Mouse (Mus musculus): Measurements from ENCODE around the gene Bcl2l14.

Bcl2l14 gene

DNA sequence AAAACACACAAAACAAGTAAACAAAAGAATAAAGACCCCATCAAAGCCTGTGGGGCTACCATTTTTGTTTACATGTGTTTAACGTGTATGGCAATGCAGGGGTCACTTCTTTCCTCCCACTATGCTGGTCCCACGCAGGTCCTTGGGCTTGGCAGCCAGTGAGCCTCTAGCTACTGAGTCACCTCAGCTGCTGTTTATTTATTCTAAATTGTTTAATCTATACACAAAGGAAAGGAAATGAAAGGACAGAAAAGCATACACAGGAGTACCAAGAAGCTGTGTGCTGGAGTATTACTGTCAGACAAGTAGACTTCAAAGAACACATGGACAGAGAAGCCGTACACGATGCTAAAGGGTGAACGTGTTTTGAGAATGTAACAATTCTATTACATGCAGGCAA, 47.8 kb downstream of the Bcl2l14 start:
- DNase-seq (ENCODE audit: low spot score): no peak

DNA sequence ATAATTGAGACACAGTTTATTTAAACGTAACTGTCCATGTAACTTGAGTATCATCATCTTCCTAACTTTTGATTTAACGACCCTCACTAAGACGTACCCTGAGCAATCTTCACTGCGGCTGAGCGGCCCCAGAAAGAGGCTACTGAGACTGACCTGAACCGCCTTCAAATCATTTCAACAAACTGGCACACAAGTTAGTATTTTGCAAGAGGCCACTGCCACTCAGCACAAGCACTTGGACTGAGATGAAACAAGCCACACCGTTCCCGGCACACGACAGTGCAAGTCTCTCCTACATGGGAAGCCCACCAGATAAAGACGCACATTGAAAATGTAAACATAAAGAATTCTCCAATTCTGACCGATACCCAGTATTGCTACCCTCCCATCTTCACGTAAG, 52.3 kb downstream of the Bcl2l14 start:
- DNase-seq (ENCODE audit: low spot score): no peak

DNA sequence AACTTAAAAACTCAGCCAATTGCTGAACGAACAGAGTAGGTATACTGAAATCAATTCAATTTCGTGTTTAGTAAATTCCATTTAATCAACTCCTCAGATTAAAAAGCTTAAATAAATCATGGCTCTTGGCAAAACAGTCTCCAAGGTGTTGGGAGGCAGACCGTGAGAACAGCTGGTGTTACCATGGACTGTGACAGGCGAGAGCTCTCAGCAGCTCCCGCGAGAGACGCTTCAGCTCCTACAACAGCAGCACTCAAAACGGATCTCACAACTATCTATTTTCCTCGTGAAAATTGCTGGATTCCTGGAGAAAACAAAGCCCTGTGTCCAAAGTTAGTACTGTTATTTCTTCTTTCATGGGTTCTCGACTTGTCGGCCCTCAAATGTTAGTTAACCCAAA, 53.8 kb downstream of the Bcl2l14 start:
- no peak for DNase-seq (ENCODE audit: low spot score)

DNA sequence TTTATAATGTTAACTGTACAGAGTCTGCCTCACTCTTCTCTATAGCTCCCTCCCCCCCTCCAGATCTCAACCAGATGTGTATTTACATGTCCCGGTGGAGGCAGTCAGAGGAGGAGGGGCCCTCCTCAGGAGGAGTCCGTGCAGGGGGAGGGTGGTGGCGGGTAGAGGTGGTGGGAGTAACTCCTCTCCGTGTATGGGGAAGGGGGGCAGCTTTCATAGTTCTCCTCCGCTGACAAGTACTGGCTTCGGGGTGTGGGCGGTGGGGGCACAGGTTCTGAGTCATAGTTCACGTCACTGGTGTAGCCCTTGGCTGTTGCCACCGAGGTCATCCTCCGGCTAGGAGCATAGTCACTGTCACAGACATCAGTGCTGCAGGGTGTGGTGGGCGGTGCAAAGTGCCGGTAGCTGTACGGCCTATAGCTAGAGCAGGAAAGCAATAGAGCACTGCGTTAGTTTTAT, 54.6 kb downstream of the Bcl2l14 start:
- DNase-seq (ENCODE audit: low spot score): no peak

DNA sequence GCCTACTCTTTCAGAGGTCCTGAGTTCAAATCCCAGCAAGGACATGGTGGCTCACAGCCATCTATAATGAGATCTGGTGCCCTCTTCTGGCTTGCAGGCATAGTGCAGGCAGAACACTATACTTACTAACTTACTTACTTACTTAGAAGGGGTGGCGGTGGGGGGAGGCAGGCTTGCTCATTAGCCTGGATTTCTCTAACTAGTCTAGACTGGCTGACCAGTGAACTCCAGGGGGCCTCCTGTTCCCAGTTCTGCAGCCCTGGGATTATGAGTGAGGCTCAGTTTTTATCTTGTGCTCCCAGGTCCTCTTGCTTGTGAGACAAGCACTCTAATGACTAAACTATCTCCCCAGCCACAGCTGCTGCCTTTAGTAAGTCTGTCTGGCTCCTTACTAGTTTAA, 58.0 kb downstream of the Bcl2l14 start:
- no peak for DNase-seq (ENCODE audit: low spot score)

DNA sequence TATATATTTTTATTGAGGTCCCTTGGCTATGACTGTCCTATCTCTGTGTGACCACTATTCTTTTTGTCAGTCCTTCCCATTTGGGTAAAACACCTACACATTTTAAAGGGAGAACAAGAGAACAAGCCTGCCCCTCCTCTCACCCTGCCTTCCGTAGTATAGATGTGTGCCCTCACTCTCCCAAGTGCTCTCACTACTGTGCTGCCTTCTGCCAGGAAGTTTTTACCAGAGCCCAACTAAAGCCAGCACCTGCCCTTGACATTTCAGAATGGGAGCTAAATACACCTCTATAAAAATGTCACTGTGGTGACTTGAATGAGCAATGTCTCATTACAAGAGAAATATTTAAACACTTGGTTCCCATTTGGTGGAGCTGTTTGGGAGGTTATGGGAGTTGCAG, 62.3 kb downstream of the Bcl2l14 start:
- DNase-seq (ENCODE audit: low spot score): no peak

DNA sequence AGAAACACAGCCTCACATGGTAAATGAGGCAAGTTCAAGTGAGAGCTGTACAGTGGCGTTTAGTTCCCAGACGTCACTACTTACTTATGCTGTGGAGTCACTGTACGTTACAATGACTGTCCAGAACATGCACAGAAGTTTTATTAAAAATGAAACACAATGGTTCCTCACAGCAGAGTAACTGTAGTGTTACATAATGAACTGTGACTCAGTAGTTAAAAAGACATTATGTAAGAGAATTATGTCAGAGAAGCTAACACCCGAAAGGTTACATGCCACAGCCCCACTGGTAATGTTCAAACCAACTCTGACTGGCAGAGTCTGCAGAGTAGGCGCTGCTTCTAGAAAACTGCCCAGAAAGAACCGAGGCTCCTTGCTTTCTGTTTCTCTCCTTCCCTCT, 65.1 kb downstream of the Bcl2l14 start:
- DNase-seq (ENCODE audit: low spot score): no peak

DNA sequence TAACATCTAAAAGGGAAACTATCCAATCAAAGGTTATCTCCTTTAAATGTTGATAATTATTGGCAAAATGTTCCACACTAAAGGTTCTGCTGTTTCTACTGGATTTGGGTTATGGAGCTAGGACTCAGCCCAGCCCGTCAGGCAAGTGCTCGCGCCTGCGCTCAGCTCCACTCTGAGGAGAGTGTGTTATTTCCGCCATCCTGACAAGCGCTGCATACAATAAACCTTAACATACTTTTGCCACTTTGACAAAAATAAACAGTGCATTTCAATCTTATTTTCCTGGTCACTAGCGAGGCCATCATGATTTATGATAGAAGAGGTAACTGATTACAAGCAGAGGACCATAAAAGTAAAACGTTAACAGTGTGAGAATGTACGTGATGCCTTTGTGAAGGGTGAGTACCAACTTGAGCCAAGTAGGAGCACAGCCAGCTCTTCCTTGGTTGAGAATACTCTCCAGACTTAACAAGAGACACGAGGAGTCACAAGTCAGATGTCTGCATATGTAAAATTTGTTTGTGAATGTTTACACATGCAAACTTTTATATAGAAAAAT, 70.6 kb downstream of the Bcl2l14 start:
- DNase-seq (ENCODE audit: low spot score): no peak

DNA sequence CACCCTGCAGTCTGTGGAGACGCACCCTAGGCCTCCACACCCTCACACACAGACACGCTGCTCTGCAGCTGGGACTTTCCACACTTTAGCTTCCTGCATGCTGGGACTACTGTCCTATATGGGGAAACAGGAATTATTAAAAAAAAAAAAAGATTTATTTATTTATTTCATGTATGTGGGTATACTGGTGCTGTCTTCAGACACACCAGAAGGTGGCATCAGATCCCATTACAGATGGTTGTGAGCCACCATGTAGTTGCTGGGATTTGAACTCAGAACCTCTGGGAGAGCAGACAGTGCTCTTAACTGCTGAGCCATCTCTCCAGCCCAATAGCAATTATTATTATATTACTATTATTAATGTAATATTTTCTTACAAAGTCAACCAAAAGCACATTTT, 73.2 kb downstream of the Bcl2l14 start:
- no peak for DNase-seq (ENCODE audit: low spot score)

DNA sequence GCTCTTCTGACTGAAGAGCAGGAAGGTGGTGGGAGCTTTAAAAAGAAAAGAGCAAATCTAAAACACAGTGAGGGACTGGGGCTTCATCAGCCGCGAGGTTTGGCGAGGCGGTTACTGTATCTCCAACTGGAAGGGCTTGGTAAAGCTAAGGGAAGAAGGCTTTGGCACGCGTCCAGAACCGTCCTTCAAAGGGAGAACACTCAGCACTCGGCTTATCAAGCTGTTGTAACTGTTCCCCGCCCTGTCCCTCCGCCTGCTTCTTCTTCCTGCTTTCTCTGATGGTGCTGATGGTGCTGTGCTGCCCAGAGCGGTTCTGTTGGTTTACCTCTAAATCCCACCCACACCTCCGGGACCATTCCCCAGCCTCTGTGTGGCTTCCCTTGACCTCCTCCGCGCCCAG, 74.7 kb downstream of the Bcl2l14 start:
- peak; percentile 93 for DNase-seq (ENCODE audit: low spot score)

DNA sequence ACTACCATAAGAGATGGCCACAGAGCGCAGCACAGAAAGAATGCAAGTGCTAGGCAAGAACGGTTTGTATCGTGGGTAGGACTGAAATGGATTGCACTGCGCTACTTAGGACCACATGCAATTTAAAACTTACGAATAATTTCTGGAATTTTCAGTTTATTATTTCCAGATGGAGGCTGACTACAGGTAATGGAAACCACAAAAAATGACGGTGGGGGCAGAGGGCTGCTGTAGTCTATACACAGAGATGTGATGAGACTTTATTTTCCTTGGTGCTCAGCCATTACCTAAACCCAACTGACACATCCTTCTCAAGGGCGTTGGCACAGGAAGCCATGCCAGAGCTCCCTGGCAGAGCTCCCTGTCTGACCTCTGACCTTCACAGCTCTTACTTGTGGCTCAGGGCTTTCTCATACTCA, 77.0 kb downstream of the Bcl2l14 start:
- DNase-seq (ENCODE audit: low spot score): no peak

DNA sequence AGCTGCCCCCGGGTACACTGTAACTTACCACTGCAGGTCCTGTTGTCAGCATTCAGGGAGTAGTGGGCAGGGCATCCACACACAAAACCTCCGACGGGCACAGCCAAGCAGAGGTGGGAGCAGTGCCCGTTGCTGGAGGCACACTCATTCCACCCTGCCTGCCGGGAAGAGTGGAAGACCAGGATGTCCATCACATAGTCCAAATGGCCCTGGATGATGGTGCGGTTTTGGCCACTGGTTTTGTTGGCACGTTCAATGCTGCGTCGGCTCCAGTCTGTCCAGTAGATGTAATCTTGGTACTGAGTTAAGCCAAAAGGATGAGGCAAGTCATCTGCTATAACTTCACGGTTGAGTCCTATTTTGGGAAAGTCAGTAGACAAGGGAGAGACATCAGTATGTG, 83.4 kb downstream of the Bcl2l14 start:
- DNase-seq (ENCODE audit: low spot score): no peak

DNA sequence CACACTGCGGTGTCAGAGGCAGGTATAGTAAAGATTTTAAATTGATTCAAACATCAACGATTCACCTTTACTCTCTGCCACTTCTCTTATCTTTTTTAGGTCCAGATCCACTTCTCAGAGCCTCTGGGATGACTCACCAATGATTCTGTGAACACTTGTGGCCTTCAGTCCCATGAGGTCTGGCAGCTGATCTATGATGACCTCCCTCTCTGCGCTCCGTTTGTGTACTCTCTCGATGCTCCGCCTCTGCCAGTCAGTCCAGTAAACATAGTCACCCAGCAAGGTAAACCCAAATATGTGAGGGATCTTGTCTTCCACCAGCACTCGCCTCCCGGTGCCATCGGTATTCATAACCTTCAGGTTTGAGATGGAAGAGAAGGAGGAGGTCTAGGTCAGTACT, 90.2 kb downstream of the Bcl2l14 start:
- DNase-seq (ENCODE audit: low spot score): no peak
